Mouse (Mus musculus): ENCODE measurements at regions not wholly inside any gene's neighbourhood (a gene's known extent, or its start where the extent isn't known, plus 50 kb on each side); places are given as distances from the start of the nearest gene placed in this dataset.

DNA sequence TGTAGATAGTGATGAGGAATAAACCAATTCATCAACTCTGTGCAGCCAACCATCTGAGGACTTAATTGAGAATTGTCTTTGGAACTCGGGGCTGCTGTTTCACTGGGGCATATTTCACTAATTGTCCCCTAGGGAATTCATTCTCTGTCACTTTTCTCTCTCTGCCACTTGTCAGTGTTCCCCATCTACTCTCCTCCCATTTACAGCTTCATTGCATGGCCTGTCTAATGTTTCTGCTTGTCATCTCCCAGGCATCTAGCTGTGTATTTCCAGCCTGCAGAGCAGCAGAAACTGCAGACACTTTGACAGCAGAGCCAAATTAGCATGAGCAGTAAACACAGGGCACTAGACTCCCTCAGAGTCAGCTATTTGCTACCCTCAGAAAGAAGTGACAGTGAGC is 1105.2 kb downstream of the Ntrk3 start:
- no peak for DNase-seq (ENCODE audit: low spot score in 2 of 2)

DNA sequence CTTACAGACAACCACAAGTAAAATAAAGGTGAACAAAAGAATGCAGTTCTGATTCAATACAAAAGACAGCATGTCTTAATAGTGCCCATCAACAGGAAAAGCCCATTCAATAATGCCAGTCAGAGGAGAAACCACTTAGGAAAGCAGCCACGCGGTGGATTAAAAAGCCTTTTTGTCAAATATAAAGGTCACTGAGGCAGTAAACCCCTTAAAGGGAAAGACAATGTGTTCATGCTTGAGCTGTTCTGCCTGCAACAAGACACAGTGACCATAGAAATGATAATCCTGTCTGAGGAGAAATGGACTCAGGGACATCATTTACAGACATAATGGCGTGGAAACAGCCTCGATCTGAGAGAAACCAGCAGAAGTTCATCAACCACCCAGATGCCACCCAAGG is 1114.3 kb downstream of the Ntrk3 start:
- DNase-seq (ENCODE audit: low spot score in 2 of 2) = no peak

DNA sequence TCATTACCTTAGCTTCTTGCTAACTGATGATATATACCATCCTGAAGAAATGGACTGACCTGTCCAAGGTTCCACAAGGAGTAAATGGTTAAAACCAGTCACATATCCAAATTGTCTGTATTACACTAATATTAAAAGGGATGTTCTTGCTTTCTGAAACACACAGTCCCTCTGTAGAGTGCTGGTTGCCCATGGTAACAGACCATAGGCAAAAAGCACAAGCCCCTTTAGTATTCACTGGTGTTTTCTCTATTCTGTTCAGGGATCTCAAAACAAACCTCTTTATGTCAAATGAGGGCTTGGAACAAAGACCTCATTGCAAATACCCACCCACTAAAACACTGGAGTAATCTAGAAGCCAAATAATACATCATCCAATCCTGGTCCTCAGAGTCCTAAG is 1114.9 kb downstream of the Ntrk3 start:
- peak in 1 of 2 experiments; percentile 9 for DNase-seq (ENCODE audit: low spot score in 2 of 2)

DNA sequence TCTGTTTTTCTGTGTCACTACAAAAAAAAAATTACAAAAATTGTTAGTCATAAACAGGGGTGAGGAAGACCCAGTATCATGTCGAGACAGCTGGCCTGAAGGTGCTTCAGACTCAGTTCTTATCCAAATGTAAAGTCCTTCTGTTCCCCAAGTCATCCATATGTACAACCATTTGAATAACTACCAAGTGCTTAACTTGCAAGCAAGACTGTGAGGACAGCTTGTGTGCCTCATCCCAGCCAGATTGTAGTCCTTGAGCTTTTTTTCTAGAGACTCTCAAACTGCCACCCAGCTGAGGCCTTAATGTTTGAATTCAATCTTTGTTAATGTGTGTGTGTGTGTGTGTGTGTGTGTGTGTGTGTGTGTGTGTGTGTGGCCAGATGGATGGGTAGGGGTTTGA is 1164.9 kb downstream of the Ntrk3 start:
- peak in 1 of 2 experiments; percentile 19 for DNase-seq (ENCODE audit: low spot score in 2 of 2)

DNA sequence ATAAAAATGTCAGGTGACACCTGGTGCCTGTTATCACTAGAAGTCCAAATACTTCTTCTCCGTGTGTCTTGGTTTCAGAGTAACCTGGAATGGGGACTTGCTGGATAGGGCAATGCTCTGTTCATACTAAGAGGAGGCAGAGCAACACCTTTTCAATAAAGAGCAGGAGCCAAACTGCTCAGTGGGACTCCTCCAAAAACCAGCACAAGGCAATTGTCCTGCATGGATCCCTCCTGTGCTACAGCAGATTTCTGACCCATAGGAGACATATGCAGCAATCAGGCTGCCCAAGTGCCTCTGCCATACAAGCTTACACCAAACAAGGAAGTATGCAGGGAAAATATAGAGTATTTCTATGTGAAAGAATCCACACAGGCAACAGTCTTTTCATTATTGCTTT is 1178.7 kb downstream of the Ntrk3 start:
- DNase-seq (ENCODE audit: low spot score in 2 of 2) = no peak

DNA sequence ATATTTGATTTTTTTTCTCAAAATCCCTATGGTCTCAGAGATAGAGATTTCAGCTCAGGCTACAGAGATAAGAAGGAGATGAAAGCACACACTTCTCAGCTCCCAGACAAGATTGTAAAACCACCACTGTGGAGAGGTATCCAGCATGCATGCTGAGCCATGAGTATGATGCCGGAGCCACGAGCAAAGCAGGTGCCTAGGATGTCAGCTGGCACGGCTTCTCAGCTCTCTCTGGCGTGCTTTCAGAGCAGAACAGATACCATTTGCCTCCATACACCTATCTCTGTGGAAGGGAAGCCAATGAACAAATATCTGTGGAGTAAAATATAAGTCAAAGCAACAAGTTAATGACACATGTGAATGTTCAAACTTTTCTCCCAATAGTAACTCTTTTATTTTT is 1179.3 kb downstream of the Ntrk3 start:
- no peak for DNase-seq (ENCODE audit: low spot score in 2 of 2)

DNA sequence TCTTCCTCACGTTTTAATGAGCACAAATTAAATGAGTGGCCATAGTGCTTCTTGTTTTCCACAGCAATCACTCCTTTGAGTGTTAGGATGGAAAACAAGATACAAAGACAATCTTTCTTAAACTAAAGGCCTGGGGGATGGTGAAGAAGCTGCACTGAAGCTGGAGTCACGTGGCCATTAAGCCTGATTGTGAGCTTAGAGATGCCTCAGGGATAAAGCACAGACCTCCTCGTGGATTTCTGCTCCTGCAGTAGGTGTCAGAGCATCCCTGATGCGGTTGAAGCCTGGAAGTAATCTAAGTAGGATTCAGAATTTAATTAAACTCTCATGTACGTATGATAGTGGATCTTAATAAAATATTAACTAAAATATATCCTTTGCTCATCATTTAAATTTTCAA is 1200.9 kb downstream of the Ntrk3 start:
- DNase-seq (ENCODE audit: low spot score in 2 of 2) = no peak

DNA sequence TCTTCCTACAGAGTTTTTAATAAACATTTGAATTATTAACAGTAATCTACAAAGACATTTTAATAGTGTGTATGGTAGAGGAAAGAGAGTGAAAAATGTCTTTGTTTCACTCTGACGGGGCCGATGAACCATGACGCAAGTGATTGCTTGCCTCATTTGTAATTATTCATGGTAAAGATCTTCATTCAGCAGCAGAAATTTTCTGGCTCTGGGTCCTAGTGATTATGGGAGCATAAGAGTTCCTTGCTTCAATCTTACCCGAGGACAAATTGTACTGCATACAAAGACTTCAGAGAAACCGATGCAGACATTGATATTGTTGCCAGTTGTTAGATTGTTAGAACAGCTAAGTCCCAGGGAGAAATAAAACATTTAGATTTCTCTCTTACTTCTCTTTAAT is 1209.9 kb downstream of the Ntrk3 start:
- DNase-seq (ENCODE audit: low spot score in 2 of 2) = no peak

DNA sequence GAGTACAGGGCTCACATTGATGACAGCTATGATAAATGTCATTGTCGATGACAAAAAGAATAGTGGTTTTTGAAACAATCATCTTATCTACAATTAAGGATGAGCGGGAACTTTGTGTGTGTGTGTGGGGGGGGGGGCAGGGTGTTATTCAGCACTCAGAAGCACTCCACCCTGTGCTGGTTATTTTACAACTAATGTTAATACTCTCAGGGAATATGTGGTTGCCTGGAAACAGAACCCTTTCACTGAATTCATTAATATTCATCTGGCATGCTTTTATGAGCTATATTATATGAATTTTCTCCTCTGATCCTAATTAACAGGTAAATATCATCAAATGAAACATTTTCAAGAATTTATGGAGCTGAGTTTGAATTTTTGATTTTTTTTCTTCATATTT is 1228.2 kb downstream of the Ntrk3 start:
- DNase-seq (ENCODE audit: low spot score in 2 of 2) = no peak

DNA sequence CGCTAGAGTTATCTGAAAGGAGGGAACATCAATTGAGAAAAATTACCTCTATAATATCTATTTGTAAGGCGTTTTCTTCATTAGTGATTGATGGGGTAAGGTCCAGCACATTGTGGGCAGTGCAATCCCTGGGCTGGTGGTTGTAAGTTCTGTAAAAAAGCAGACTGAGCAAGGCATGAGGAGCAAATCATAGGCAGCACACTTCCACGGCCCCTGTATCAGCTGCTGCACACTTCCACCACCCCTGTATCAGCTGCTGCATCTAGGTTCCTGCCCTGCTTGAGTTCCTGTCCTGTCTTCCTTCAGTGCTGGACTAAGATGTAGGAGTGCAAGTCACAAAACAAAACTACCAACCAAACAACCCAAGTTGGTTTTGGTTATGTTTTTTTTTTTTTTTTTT is 1230.2 kb downstream of the Ntrk3 start:
- no peak for DNase-seq (ENCODE audit: low spot score in 2 of 2)

DNA sequence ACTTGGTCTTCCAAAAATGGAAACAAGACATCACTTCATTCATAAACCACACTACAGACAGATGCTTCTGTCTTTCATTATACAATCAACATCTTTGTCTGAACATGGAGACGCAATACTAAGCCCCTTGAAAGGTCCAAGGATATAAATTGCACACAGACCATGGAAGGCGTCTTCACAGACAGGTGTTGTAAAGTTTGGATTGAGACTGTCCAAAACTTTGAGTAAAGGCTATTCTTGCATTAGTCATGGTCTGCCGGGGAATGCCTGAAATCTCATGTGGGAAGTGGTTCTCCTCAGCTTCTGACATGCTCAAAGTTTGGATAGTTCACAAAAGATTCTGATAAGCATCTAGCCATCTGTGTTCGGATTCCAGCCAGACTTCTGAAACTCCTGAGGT is 1235.2 kb downstream of the Ntrk3 start:
- no peak for DNase-seq (ENCODE audit: low spot score in 2 of 2)

DNA sequence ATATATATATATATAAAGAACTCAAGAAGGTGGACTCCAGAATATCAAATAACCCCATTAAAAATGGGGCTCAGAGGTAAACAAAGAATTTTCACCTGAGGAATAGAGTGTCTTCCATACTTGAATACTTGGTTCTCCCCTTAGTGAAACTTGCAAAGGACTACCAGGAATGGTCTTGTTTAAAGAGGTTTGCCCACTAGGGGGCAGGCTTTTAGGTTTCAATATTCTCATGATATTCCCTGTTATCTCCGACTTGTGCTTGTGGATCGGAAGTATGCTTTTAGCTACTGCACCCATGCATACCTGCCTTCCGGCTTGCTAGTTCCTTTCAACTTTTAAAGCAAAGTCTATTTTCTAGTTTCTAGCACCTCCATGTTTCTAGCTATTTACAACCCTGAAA is 1242.7 kb downstream of the Ntrk3 start:
- no peak for DNase-seq (ENCODE audit: low spot score in 2 of 2)

DNA sequence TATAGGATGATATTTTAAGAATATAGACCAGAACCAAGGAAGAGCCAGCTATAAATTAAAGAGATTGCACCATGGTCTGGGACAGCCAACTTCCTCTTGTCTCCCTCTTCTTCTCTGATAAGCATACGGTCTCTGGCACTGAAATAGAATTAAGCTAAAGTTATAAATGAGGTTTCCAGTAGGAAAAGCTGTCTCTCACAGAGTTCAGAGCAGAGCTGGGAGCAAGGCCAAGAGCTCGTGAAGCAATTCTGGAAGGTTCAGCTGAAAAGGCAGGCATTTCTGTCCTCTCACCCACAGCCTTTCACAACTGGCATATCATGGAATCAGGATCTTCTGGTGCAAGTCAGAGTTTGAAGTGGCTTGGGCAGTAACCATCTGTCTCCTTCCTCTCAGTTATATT is 1247.8 kb downstream of the Agbl1 start:
- no peak for DNase-seq (ENCODE audit: low spot score in 2 of 2)

DNA sequence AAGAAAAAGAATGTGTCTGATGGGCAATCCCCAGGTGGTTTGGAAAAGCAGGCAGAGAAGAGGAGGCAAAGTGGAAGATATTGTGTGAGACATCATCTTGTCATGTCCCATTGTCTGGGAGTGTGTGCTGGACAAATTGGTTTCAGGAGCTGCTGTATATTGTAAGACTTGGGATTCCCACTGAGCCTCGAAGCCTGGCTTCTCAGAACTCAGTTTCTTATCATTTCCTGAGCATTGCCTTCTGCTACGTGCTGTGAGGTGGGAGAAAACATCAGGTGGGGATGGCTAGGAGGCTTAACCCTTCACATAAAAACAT is 1216.3 kb downstream of the Agbl1 start:
- DNase-seq (ENCODE audit: low spot score in 2 of 2) = no peak

DNA sequence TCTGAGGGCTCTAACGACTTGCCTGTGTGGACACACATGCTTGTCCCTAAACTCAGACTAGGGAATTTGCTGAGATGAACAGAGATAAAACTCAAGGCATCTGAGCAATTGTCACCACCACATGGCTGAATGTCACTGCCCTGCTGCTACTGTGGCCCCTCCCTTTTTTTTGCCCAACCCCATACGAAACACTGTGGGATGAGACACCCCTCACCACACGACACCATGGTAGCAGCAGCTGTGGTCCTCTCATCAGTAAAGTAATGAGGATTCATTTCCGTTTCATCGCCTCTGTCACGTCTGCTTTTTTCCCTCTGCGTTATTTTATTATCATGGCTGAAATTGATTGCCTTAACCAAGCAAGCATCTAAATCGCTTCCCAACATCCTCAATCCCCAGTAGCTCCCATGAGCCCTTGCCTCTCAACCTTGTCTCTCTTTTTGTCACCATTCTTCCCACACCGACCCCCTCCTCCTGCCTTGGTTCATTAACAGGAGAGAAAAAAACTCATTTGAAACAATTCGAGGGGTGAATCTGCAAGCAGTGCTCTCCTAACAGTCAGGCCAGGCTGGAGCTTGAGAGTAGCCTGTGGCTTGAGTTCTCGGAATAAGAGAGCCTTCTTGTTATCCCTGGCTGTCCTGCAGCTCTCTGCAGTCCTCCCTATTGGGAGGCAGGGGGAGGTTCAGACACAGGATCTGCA is 1215.8 kb downstream of the Agbl1 start:
- peak in 1 of 2 experiments; percentile 2 for DNase-seq (ENCODE audit: low spot score in 2 of 2)

DNA sequence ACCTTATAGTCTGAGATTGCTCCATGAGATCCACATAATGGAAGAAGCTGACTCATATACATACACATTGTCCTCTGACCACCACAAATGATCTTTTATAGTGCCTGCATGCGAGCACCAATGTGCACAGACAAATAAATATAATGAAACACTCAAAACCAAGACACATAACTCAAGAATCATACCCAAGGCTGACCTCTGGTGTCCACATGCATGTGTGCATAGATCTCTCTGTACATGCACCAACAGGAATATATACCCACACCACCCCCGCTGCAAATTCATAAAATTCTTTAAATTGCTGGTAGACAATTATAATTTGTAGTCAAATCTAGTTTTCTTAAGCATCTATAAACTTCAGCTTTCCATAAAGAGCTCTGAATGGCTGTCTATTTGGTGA is 1211.9 kb downstream of the Agbl1 start:
- no peak for DNase-seq (ENCODE audit: low spot score in 2 of 2)

DNA sequence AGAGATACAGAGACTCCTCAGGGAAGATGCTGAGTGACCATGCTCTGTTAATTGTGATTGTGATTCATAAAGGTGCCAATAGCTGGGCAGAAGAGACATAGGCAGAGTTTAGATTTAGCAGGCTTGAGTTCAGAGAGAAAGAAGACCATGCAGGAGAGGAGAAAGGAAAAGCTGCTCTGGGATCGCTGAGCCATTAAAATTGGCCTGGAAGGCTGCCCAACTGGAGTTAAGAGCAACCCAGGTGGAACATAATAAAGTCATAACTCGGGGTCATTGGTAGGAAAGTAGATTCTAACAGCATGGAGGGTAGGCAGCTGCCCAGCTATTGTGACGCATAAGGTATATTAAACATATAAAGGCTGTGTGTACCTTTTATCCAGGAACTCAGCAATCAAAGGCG is 1183.9 kb downstream of the Agbl1 start:
- DNase-seq (ENCODE audit: low spot score in 2 of 2) = no peak
